Mouse (Mus musculus) forebrain, embryonic 15.5 days (tissue): ENCODE data around the gene Gtf2ird2. TPM values are rescaled to one million over a fixed set of nuclear protein-coding genes. Genes with fewer than 3 reads are reported as not detected.

Experiments used
- ATAC-seq: fragments of 200-750 bp; cut with Nextera tagmentation; replicated peaks from 2 replicates; pipeline ENCODE4 v1.8.0; 2017; ENCODE audit warnings: mild to moderate bottlenecking, moderate TSS enrichment, moderate library complexity
- H3K27ac ChIP-seq: fragments of 300-500 bp; sonication (generic); replicated peaks from 2 replicates; pipeline ENCODE4 v1.5.1; 2015; ENCODE audit warnings: mild to moderate bottlenecking, inconsistent platforms
- H3K27me3 ChIP-seq: fragments of 300-500 bp; sonication (generic); 2 replicates; pipeline ENCODE4 v1.6.1; 2015; ENCODE audit warnings: inconsistent platforms
- H3K36me3 ChIP-seq: fragments of 300-500 bp; sonication (generic); 2 replicates; pipeline ENCODE4 v1.6.1; 2015; ENCODE audit warnings: mild to moderate bottlenecking, inconsistent platforms
- H3K4me1 ChIP-seq: fragments of 300-500 bp; sonication (generic); 2 replicates; pipeline ENCODE4 v1.6.1; 2015; ENCODE audit warnings: inconsistent platforms
- H3K4me2 ChIP-seq: fragments of 300-500 bp; sonication (generic); replicated peaks from 2 replicates; pipeline ENCODE4 v1.6.1; 2015; ENCODE audit warnings: mild to moderate bottlenecking, inconsistent platforms
- H3K4me3 ChIP-seq: fragments of 300-500 bp; sonication (generic); 2 replicates; pipeline ENCODE4 v1.5.1; 2015; ENCODE audit warnings: mild to moderate bottlenecking, inconsistent platforms
- H3K9ac ChIP-seq: fragments of 300-500 bp; sonication (generic); replicated peaks from 2 replicates; pipeline ENCODE4 v1.6.1; 2015; ENCODE audit warnings: mild to moderate bottlenecking, inconsistent platforms
- H3K9me3 ChIP-seq: fragments of 300-500 bp; sonication (generic); 2 replicates; pipeline ENCODE4 v1.6.1; 2016; ENCODE audit warnings: inconsistent platforms
- WGBS: fragments of 180-500 bp; shearing (Covaris S2); methylation state at CpG from one replicate; pipeline ENCODE4 v1.1.7; 2015; ENCODE audit warnings: mixed read lengths; 5-methylcytosine and 5-hydroxymethylcytosine counted together
- polyA plus RNA-seq: library from polyadenylated mRNA; unstranded; fragments of >200 nt; fragmentation: Nextera tagmentation; extraction: Ambion mirVana; gene quantifications from 2 replicates; pipeline ENCODE4 v1.2.1, GENCODE M21; 2015

Gene Gtf2ird2
- polyA plus RNA-seq, 1 experiment from 2014 or later = 11.8 TPM

GRCm38 (mm10) chr5:134166642-134167041, 17.2 kb upstream of the Gtf2ird2 start:
- Histone ChIP-seq H3K4me3 (no peak overlapping the region), H3K4me2 (no peak overlapping the region), H3K9me3 (no peaks in the 10 kb centered on the region), H3K9ac (no peak overlapping the region), H3K27me3 (no peaks in the 10 kb centered on the region), H3K27ac (no peak overlapping the region), H3K4me1 (peaks cover 9% of the 10 kb centered on the region), H3K36me3 (peaks cover 6% of the 10 kb centered on the region; the same call in 1 of the 2 replicates)
- WGBS = 99% methylated on average over 7 of the region's 7 CpGs
- ATAC-seq = no peak

GRCm38 (mm10) chr5:134168033-134168432, 15.8 kb upstream of the Gtf2ird2 start:
- no peak overlapping the region for H3K4me3 ChIP-seq
- no peak overlapping the region for H3K27ac ChIP-seq
- no peaks in the 10 kb centered on the region for H3K27me3 ChIP-seq
- peaks cover 9% of the 10 kb centered on the region for H3K4me1 ChIP-seq
- 91% methylated on average over 9 of the region's 9 CpGs for WGBS
- no peaks in the 10 kb centered on the region for H3K36me3 ChIP-seq
- no peak overlapping the region for H3K4me2 ChIP-seq
- no peak overlapping the region for H3K9ac ChIP-seq
- H3K9me3 ChIP-seq = no peaks in the 10 kb centered on the region
- no peak for ATAC-seq

- H3K4me3 ChIP-seq = no peak overlapping the region
- no peaks in the 10 kb centered on the region for H3K27me3 ChIP-seq
- no peaks in the 10 kb centered on the region for H3K36me3 ChIP-seq
- no peaks in the 10 kb centered on the region for H3K9me3 ChIP-seq
- no peak overlapping the region for H3K4me2 ChIP-seq
- H3K9ac ChIP-seq = no peak overlapping the region
- H3K27ac ChIP-seq = no peak overlapping the region
- peaks cover 9% of the 10 kb centered on the region for H3K4me1 ChIP-seq
- WGBS = 88% methylated on average over 10 of the region's 10 CpGs
- ATAC-seq = no peak
Measured at GRCm38 (mm10) chr5:134169231-134169630, 14.6 kb upstream of the Gtf2ird2 start.

- Histone ChIP-seq H3K27ac (no peak overlapping the region), H3K27me3 (no peaks in the 10 kb centered on the region), H3K36me3 (no peaks in the 10 kb centered on the region), H3K4me1 (peaks cover 7% of the 10 kb centered on the region), H3K4me3 (no peak overlapping the region), H3K9me3 (no peaks in the 10 kb centered on the region), H3K4me2 (no peak overlapping the region), H3K9ac (no peak overlapping the region)
- 94% methylated on average over 8 of the region's 8 CpGs for WGBS
- ATAC-seq = no peak
Measured at GRCm38 (mm10) chr5:134170167-134170566, 13.7 kb upstream of the Gtf2ird2 start.

- no peak for ATAC-seq
- WGBS = 44% methylated on average over 4 of the region's 4 CpGs
- no peaks in the 10 kb centered on the region for H3K36me3 ChIP-seq
Measured at GRCm38 (mm10) chr5:134173206-134173605, 10.6 kb upstream of the Gtf2ird2 start.

GRCm38 (mm10) chr5:134175696-134176095, 8.1 kb upstream of the Gtf2ird2 start:
- peak overlapping the region; percentile 59; the same call in 1 of the 2 replicates for H3K27ac ChIP-seq
- H3K9ac ChIP-seq = peak overlapping the region; percentile 53
- H3K27me3 ChIP-seq = no peaks in the 10 kb centered on the region
- H3K4me2 ChIP-seq = peak overlapping the region; percentile 64
- H3K4me1 ChIP-seq = peaks cover 14% of the 10 kb centered on the region
- 11% methylated on average over 10 of the region's 10 CpGs for WGBS
- peak overlapping the region; percentile 70 for H3K4me3 ChIP-seq
- ATAC-seq = no peak
- no peaks in the 10 kb centered on the region for H3K36me3 ChIP-seq
- no peaks in the 10 kb centered on the region for H3K9me3 ChIP-seq

More at GRCm38 (mm10) chr5:134173206-134173605, 10.6 kb upstream of the Gtf2ird2 start:
- no peak overlapping the region for H3K4me3 ChIP-seq
- no peak overlapping the region for H3K4me2 ChIP-seq
- no peaks in the 10 kb centered on the region for H3K9me3 ChIP-seq
- H3K4me1 ChIP-seq = peaks cover 14% of the 10 kb centered on the region
- no peak overlapping the region for H3K27ac ChIP-seq
- H3K9ac ChIP-seq = no peak overlapping the region
- no peaks in the 10 kb centered on the region for H3K27me3 ChIP-seq

GRCm38 (mm10) chr5:134176169-134176881, 7.5 kb upstream of the Gtf2ird2 start, which contains the start of gene Rcc1l:
Gene Rcc1l, minus strand, starts transcription at chr5:134176774.
- under 1% methylated on average over 72 of the region's 72 CpGs for WGBS
- H3K9ac ChIP-seq = peak within 1 kb of the TSS; percentile 53
- peaks cover 14% of the 10 kb centered on the region for H3K4me1 ChIP-seq
- H3K9me3 ChIP-seq = no peaks in the 10 kb centered on the region
- peak within 1 kb of the TSS; percentile 70 for H3K4me3 ChIP-seq
- no peaks in the 10 kb centered on the region for H3K27me3 ChIP-seq
- ATAC-seq = peak; percentile 90
- H3K4me2 ChIP-seq = peak within 1 kb of the TSS; percentile 64
- H3K27ac ChIP-seq = peak within 1 kb of the TSS; percentile 59
- no peaks in the 10 kb centered on the region for H3K36me3 ChIP-seq

- H3K4me1 ChIP-seq = peaks cover 28% of the 10 kb centered on the region
- H3K36me3 ChIP-seq = no peaks in the 10 kb centered on the region
- ATAC-seq = no peak
- no peak overlapping the region for H3K4me2 ChIP-seq
- H3K4me3 ChIP-seq = no peak overlapping the region
- no peak overlapping the region for H3K9ac ChIP-seq
- H3K27me3 ChIP-seq = no peaks in the 10 kb centered on the region
- no peak overlapping the region for H3K27ac ChIP-seq
- no peaks in the 10 kb centered on the region for H3K9me3 ChIP-seq
- 84% methylated on average over 7 of the region's 7 CpGs for WGBS
Measured at GRCm38 (mm10) chr5:134178536-134178935, 5.3 kb upstream of the Gtf2ird2 start.

- Histone ChIP-seq H3K4me1 (peaks cover 26% of the 10 kb centered on the region), H3K4me3 (no peak overlapping the region), H3K36me3 (no peaks in the 10 kb centered on the region), H3K27me3 (no peaks in the 10 kb centered on the region), H3K4me2 (no peak overlapping the region), H3K9ac (no peak overlapping the region), H3K27ac (no peak overlapping the region), H3K9me3 (no peaks in the 10 kb centered on the region)
- 24% methylated on average over 7 of the region's 7 CpGs for WGBS
- no peak for ATAC-seq
Measured at GRCm38 (mm10) chr5:134179871-134180270, 3.9 kb upstream of the Gtf2ird2 start.

- no peak for ATAC-seq
- Histone ChIP-seq H3K9ac (no peak overlapping the region), H3K36me3 (no peaks in the 10 kb centered on the region), H3K27ac (no peak overlapping the region), H3K4me3 (no peak overlapping the region), H3K4me1 (peaks cover 18% of the 10 kb centered on the region), H3K9me3 (no peaks in the 10 kb centered on the region), H3K27me3 (no peaks in the 10 kb centered on the region), H3K4me2 (no peak overlapping the region)
- 64% methylated on average over 3 of the region's 3 CpGs for WGBS
Measured at GRCm38 (mm10) chr5:134182172-134182571, 1.6 kb upstream of the Gtf2ird2 start.

- WGBS = 73% methylated on average over 4 of the region's 4 CpGs
Measured at GRCm38 (mm10) chr5:134182735-134183134, 1.1 kb upstream of the Gtf2ird2 start.

GRCm38 (mm10) chr5:134183162-134183561, 657 bp upstream of the Gtf2ird2 start:
- Histone ChIP-seq H3K4me1 (peaks cover 18% of the 10 kb centered on the region), H3K4me2 (peak overlapping the region; percentile 84), H3K27ac (no peak overlapping the region), H3K27me3 (no peaks in the 10 kb centered on the region), H3K9ac (peak overlapping the region; percentile 72), H3K4me3 (peak overlapping the region; percentile 77), H3K9me3 (no peaks in the 10 kb centered on the region), H3K36me3 (no peaks in the 10 kb centered on the region)
- 63% methylated on average over 7 of the region's 7 CpGs for WGBS
- ATAC-seq = no peak

More at GRCm38 (mm10) chr5:134182735-134183134, 1.1 kb upstream of the Gtf2ird2 start:
- H3K4me1 ChIP-seq = peaks cover 18% of the 10 kb centered on the region
- peak overlapping the region; percentile 77; the same call in 1 of the 2 replicates for H3K4me3 ChIP-seq
- no peak overlapping the region for H3K27ac ChIP-seq
- ATAC-seq = no peak
- H3K36me3 ChIP-seq = no peaks in the 10 kb centered on the region
- peak overlapping the region; percentile 84 for H3K4me2 ChIP-seq
- no peaks in the 10 kb centered on the region for H3K9me3 ChIP-seq
- no peaks in the 10 kb centered on the region for H3K27me3 ChIP-seq
- no peak overlapping the region for H3K9ac ChIP-seq
